Mouse (Mus musculus) left cerebral cortex, postnatal 10 days (tissue): ENCODE data around the gene Pramel4. TPM values are rescaled to one million over a fixed set of nuclear protein-coding genes. Genes with fewer than 3 reads are reported as not detected.
"Not testable (repeated sequence)": the region's sequence is repeated elsewhere in the genome, so short reads cannot be mapped to it uniquely, and the experiment has no call there.

ENCODE experiments used
- DNase-seq, 2 experiments: peaks; one replicate each; pipeline ENCODE4 v3.0.0; 2021 to 2022; ENCODE audit warnings: low spot score in 2 of 2, mixed read lengths in 1 of 2; ENCODE audit errors: extremely low spot score in 1 of 2
- intact Hi-C: fragments of 180-260 bp; cut with DNase I; formaldehyde crosslinking; loops from one replicate; pipeline ENCODE4 v1.15.1; 2025
- total RNA-seq, 2 experiments: library from RNA; stranded (reverse); gene quantifications; 2 replicates each; pipeline ENCODE4 v1.2.3; 2021

Pramel4 gene
- total RNA-seq, result not detected

GRCm38 (mm10) chr4:144058826-144059225 lies at the start of gene Pramel4:
TSS of gene Pramel4 (plus strand) at chr4:144059126.
- intact Hi-C loops, DNase-seq: not testable (repeated sequence)

- intact Hi-C loops, DNase-seq: not testable (repeated sequence)
These were observed 47.2 kb downstream of the Pramel4 start, which contains the start of gene Gm13102 for GRCm38 (mm10) chr4:144106174-144106573. TSS of gene Gm13102 (plus strand) at chr4:144106474.

Other genes with a start within 250 kb of the Pramel4 start
- gene Gm13084, start 243.0 kb upstream of the Pramel4 start, total RNA-seq, result not detected
- not detected for gene Gm13103, start 212.6 kb upstream of the Pramel4 start, total RNA-seq
- not detected for gene Pramef6, start 158.7 kb upstream of the Pramel4 start, total RNA-seq
- not detected for gene Pramef25, start 108.1 kb upstream of the Pramel4 start, total RNA-seq
- gene Gm13101, start 92.2 kb upstream of the Pramel4 start, total RNA-seq, result not detected
- gene Pramef17, start 64.8 kb upstream of the Pramel4 start, total RNA-seq, result not detected
- gene Gm13102, start 47.3 kb downstream of the Pramel4 start, total RNA-seq, result not detected
- not detected for gene Oog3, start 103.5 kb downstream of the Pramel4 start, total RNA-seq
- not detected for gene Oog2, start 131.6 kb downstream of the Pramel4 start, total RNA-seq
- not detected for gene C87977, start 154.2 kb downstream of the Pramel4 start, total RNA-seq
- not detected for gene Pramel5, start 221.4 kb downstream of the Pramel4 start, total RNA-seq